Mouse (Mus musculus) gastrocnemius, adult 2 months (tissue): ENCODE measurements around the gene Large2. TPM values are rescaled to one million over a fixed set of nuclear protein-coding genes. Genes with fewer than 3 reads are reported as not detected.

ENCODE experiments used
- DNase-seq: peaks from one replicate; pipeline ENCODE4 v3.0.0; 2022
- H3K27ac ChIP-seq: fragments of 200-600 bp; 2 replicates; pipeline ENCODE4 v1.8.1; 2022; ENCODE audit warnings: mild to moderate bottlenecking
- H3K4me3 ChIP-seq: fragments of 200-600 bp; 2 replicates; pipeline ENCODE4 v1.8.1; 2022; ENCODE audit warnings: mild to moderate bottlenecking, moderate library complexity
- CTCF ChIP-seq: fragments of 200-600 bp; IDR thresholded peaks from 2 replicates; pipeline ENCODE4 v1.8.1; 2022; ENCODE audit warnings: antibody characterized with exemption, mild to moderate bottlenecking, moderate library complexity
- intact Hi-C: fragments of 180-260 bp; cut with DNase I; formaldehyde crosslinking; loops from one replicate; pipeline ENCODE4 v1.15.1; 2025
- long read RNA-seq, 2 experiments: library from polyadenylated mRNA; stranded (forward); transcript quantifications; one replicate each; pipeline ENCODE4 v2.0.0; 2021
- total RNA-seq, 2 experiments: library from RNA; stranded (reverse); gene quantifications; 2 replicates each; pipeline ENCODE4 v1.2.3; 2021

Gene Large2
- under 1 TPM in 1 of 2 experiments, not detected in 1; 0.64 TPM for total RNA-seq
- long read RNA-seq, experiment 1, partial matches to known transcripts: 0 of 3 reads
- long read RNA-seq, experiment 1, other reads (novel, unspliced or antisense): 3 of 3 reads
- long read RNA-seq, experiment 2: 0 reads

- Histone ChIP-seq H3K27ac (peak within 1 kb of the TSS; percentile 94), H3K4me3 (peak within 1 kb of the TSS; percentile 77)
- DNase-seq: peak; percentile 51
- no peak for TF ChIP-seq CTCF
- intact Hi-C loops: loop anchor here (2.0 kb wide), 1 partner anchor 62 kb away; no protein-coding TSS in a partner anchor
Observed at GRCm38 (mm10) chr2:92374514-92374913, at the start of gene Large2, which contains the start of gene Pex16. Gene Large2 (minus strand): TSS chr2:92374869. Gene Pex16 (plus strand): TSS chr2:92374676.

- Histone ChIP-seq H3K4me3 (peak overlapping the region; percentile 44), H3K27ac (peak overlapping the region; percentile 97)
- DNase-seq: peak; percentile 98
- TF ChIP-seq CTCF: no peak
- intact Hi-C loops: loop anchor here (5.0 kb wide), 1 partner anchor 47 kb away; no protein-coding TSS in a partner anchor
Observed at GRCm38 (mm10) chr2:92423702-92424461, 49.2 kb upstream of the Large2 start.

GRCm38 (mm10) chr2:92423156-92423555, 48.5 kb upstream of the Large2 start:
- peak overlapping the region; percentile 2 for H3K4me3 ChIP-seq
- no peak for DNase-seq
- TF ChIP-seq CTCF: no peak
- peak overlapping the region; percentile 97 for H3K27ac ChIP-seq
- intact Hi-C loops: loop anchor here (5.0 kb wide), 1 partner anchor 46 kb away; no protein-coding TSS in a partner anchor

- H3K4me3 ChIP-seq: no peak overlapping the region; the same call in 1 of the 2 replicates
- no peak for DNase-seq
- peak overlapping the region; percentile 97 for H3K27ac ChIP-seq
- TF ChIP-seq CTCF: peak; percentile 50
- intact Hi-C loops: loop anchor here (5.0 kb wide), 1 partner anchor 45 kb away; no protein-coding TSS in a partner anchor
Observed at GRCm38 (mm10) chr2:92422388-92423135, 47.9 kb upstream of the Large2 start.

- peak overlapping the region; percentile 97 for H3K27ac ChIP-seq
- intact Hi-C loops: loop anchor here (5.0 kb wide), 1 partner anchor 45 kb away; no protein-coding TSS in a partner anchor
- peak; percentile 61 for DNase-seq
- no peak overlapping the region for H3K4me3 ChIP-seq
- TF ChIP-seq CTCF: no peak
Observed at GRCm38 (mm10) chr2:92421723-92422387, 47.2 kb upstream of the Large2 start.

- DNase-seq: peak; percentile 62
- no peak overlapping the region for H3K4me3 ChIP-seq
- no peak for TF ChIP-seq CTCF
- H3K27ac ChIP-seq: 0 out of 2 replicates have a peak overlapping the region, but pooled peaks have one; percentile 5
- intact Hi-C loops: no loop called here
Observed at GRCm38 (mm10) chr2:92411705-92412104, 37.0 kb upstream of the Large2 start.

- no peak for DNase-seq
- intact Hi-C loops: no loop called here
- Histone ChIP-seq H3K27ac (no peak overlapping the region), H3K4me3 (no peak overlapping the region)
- no peak for TF ChIP-seq CTCF
Observed at GRCm38 (mm10) chr2:92408309-92409045, 33.8 kb upstream of the Large2 start.

GRCm38 (mm10) chr2:92405687-92406086, 31.0 kb upstream of the Large2 start:
- Histone ChIP-seq H3K4me3 (no peak overlapping the region), H3K27ac (no peak overlapping the region)
- intact Hi-C loops: no loop called here
- DNase-seq: no peak
- TF ChIP-seq CTCF: no peak

- intact Hi-C loops: no loop called here
- H3K4me3 ChIP-seq: no peak overlapping the region
- H3K27ac ChIP-seq: 0 out of 2 replicates have a peak overlapping the region, but pooled peaks have one; percentile 5
- no peak for DNase-seq
- TF ChIP-seq CTCF: no peak
Observed at GRCm38 (mm10) chr2:92404737-92405136, 30.1 kb upstream of the Large2 start.

- intact Hi-C loops: no loop called here
- Histone ChIP-seq H3K27ac (no peak overlapping the region; the same call in 1 of the 2 replicates), H3K4me3 (no peak overlapping the region)
- TF ChIP-seq CTCF: no peak
- DNase-seq: no peak
Observed at GRCm38 (mm10) chr2:92403776-92404319, 29.2 kb upstream of the Large2 start.
